Mouse (Mus musculus) liver, postnatal 0 days (tissue): ENCODE measurements at regions not wholly inside any gene's neighbourhood (a gene's known extent, or its start where the extent isn't known, plus 50 kb on each side); places are given as distances from the start of the nearest gene placed in this dataset.

Experiments
- ATAC-seq: fragments of 200-750 bp; cut with Nextera tagmentation; 2 replicates; pipeline ENCODE4 v1.8.0; 2017; ENCODE audit warnings: mild to moderate bottlenecking, moderate library complexity
- DNase-seq: peaks from one replicate; pipeline ENCODE4 v3.0.0-alpha.2; 2016
- H3K27ac ChIP-seq: fragments of 300-500 bp; sonication (generic); 2 replicates; pipeline ENCODE4 v1.5.1; 2014; ENCODE audit warnings: antibody characterized with exemption, moderate library complexity, mild to moderate bottlenecking, low read depth
- H3K27me3 ChIP-seq: fragments of 300-500 bp; sonication (generic); 2 replicates; pipeline ENCODE4 v1.6.1; 2014; ENCODE audit warnings: low read length, control low read depth, mixed read lengths; ENCODE audit not compliant: insufficient read depth
- H3K36me3 ChIP-seq: fragments of 300-500 bp; sonication (generic); replicated peaks from 2 replicates; pipeline ENCODE4 v1.6.1; 2014; ENCODE audit warnings: mild to moderate bottlenecking, control low read depth, low read length, moderate library complexity, mixed read lengths; ENCODE audit not compliant: insufficient read depth
- H3K4me1 ChIP-seq: fragments of 300-500 bp; sonication (generic); 2 replicates; pipeline ENCODE4 v1.6.1; 2014; ENCODE audit warnings: antibody characterized with exemption, mild to moderate bottlenecking, control low read depth; ENCODE audit not compliant: insufficient read depth
- H3K4me2 ChIP-seq: fragments of 300-500 bp; sonication (generic); 2 replicates; pipeline ENCODE4 v1.6.1; 2014; ENCODE audit warnings: low read depth, mild to moderate bottlenecking, low read length, moderate library complexity, mixed read lengths
- H3K4me3 ChIP-seq: fragments of 300-500 bp; sonication (generic); 2 replicates; pipeline ENCODE4 v1.5.1; 2014; ENCODE audit warnings: low read depth, low read length
- H3K9ac ChIP-seq: fragments of 300-500 bp; sonication (generic); replicated peaks from 2 replicates; pipeline ENCODE4 v1.6.1; 2014; ENCODE audit warnings: mild to moderate bottlenecking, moderate library complexity
- H3K9me3 ChIP-seq: fragments of 300-500 bp; sonication (generic); 2 replicates; pipeline ENCODE4 v1.6.1; 2016; ENCODE audit warnings: mild to moderate bottlenecking, control low read depth, low read length, mixed read lengths
- CTCF ChIP-seq: sonication (generic); IDR thresholded peaks from 2 replicates; pipeline ENCODE4 v1.5.1; 2016; ENCODE audit warnings: antibody characterized with exemption, low read depth
- EP300 ChIP-seq: IDR thresholded peaks from 2 replicates; pipeline ENCODE4 v1.6.1; 2016; ENCODE audit warnings: antibody characterized with exemption, low read depth, mild to moderate bottlenecking
- WGBS: fragments of 180-500 bp; shearing (Covaris S2); extraction: QIAGEN DNeasy Blood & Tissue Kit; methylation state at CpG from one replicate; pipeline ENCODE4 v1.1.7; 2014; ENCODE audit not compliant: insufficient replicate concordance; 5-methylcytosine and 5-hydroxymethylcytosine counted together

- TF ChIP-seq CTCF = no peak
- TF ChIP-seq EP300 = no peak
- Histone ChIP-seq H3K27me3 (no peaks in the 10 kb centered on the region), H3K4me1 (no peaks in the 10 kb centered on the region), H3K9me3 (no peaks in the 10 kb centered on the region), H3K4me3 (no peak overlapping the region), H3K27ac (no peak overlapping the region), H3K9ac (no peak overlapping the region), H3K4me2 (no peak overlapping the region), H3K36me3 (no peaks in the 10 kb centered on the region)
- DNase-seq = no peak
- WGBS = 70% methylated on average over 8 of the region's 8 CpGs
- no peak for ATAC-seq
These were observed 231.0 kb downstream of the Igsf11 start for GRCm38 (mm10) chr16:39123445-39123952.

GRCm38 (mm10) chr16:39132459-39132858, 240.0 kb downstream of the Igsf11 start:
- Histone ChIP-seq H3K36me3 (no peaks in the 10 kb centered on the region), H3K27ac (no peak overlapping the region), H3K4me2 (no peak overlapping the region), H3K4me3 (no peak overlapping the region), H3K9ac (no peak overlapping the region), H3K9me3 (no peaks in the 10 kb centered on the region), H3K4me1 (no peaks in the 10 kb centered on the region), H3K27me3 (no peaks in the 10 kb centered on the region)
- ATAC-seq = no peak
- WGBS = 57% methylated on average over 2 of the region's 2 CpGs
- TF ChIP-seq CTCF = no peak
- no peak for TF ChIP-seq EP300
- no peak for DNase-seq

- Histone ChIP-seq H3K27me3 (no peaks in the 10 kb centered on the region), H3K9me3 (no peaks in the 10 kb centered on the region), H3K9ac (no peak overlapping the region), H3K4me2 (no peak overlapping the region), H3K4me1 (no peaks in the 10 kb centered on the region), H3K4me3 (no peak overlapping the region), H3K36me3 (no peaks in the 10 kb centered on the region), H3K27ac (no peak overlapping the region)
- ATAC-seq (no peak), DNase-seq (no peak)
- 48% methylated on average over 4 of the region's 4 CpGs for WGBS
- TF ChIP-seq CTCF (no peak), EP300 (no peak)
These were observed 243.3 kb downstream of the Igsf11 start for GRCm38 (mm10) chr16:39135777-39136176.

GRCm38 (mm10) chr16:39147151-39147550, 254.7 kb downstream of the Igsf11 start:
- Histone ChIP-seq H3K27ac (no peak overlapping the region), H3K36me3 (no peaks in the 10 kb centered on the region), H3K4me2 (no peak overlapping the region), H3K4me3 (no peak overlapping the region), H3K4me1 (no peaks in the 10 kb centered on the region), H3K9me3 (no peaks in the 10 kb centered on the region), H3K27me3 (no peaks in the 10 kb centered on the region), H3K9ac (no peak overlapping the region)
- DNase-seq (no peak), ATAC-seq (no peak)
- WGBS = 33% methylated on average over 2 of the region's 2 CpGs
- TF ChIP-seq CTCF (no peak), EP300 (no peak)

- no peak overlapping the region for H3K9ac ChIP-seq
- ATAC-seq (no peak), DNase-seq (no peak)
- no peak for TF ChIP-seq CTCF
- TF ChIP-seq EP300 = no peak
- H3K9me3 ChIP-seq = no peaks in the 10 kb centered on the region
- H3K27ac ChIP-seq = no peak overlapping the region
- no peak overlapping the region for H3K4me2 ChIP-seq
- H3K4me3 ChIP-seq = no peak overlapping the region
- H3K4me1 ChIP-seq = no peaks in the 10 kb centered on the region
- no peaks in the 10 kb centered on the region for H3K27me3 ChIP-seq
- 66% methylated on average over 9 of the region's 9 CpGs for WGBS
- no peaks in the 10 kb centered on the region for H3K36me3 ChIP-seq
These were observed 259.2 kb downstream of the Igsf11 start for GRCm38 (mm10) chr16:39151325-39152318.

GRCm38 (mm10) chr16:39158893-39159292, 266.4 kb downstream of the Igsf11 start:
- TF ChIP-seq EP300 (no peak), CTCF (no peak)
- Histone ChIP-seq H3K36me3 (no peaks in the 10 kb centered on the region), H3K27ac (no peak overlapping the region), H3K4me1 (no peaks in the 10 kb centered on the region), H3K27me3 (no peaks in the 10 kb centered on the region), H3K4me3 (no peak overlapping the region), H3K9ac (no peak overlapping the region), H3K4me2 (no peak overlapping the region), H3K9me3 (no peaks in the 10 kb centered on the region)
- 28% methylated on average over 3 of the region's 3 CpGs for WGBS
- ATAC-seq (no peak), DNase-seq (no peak)
